Mouse (Mus musculus): ENCODE measurements at regions not wholly inside any gene's neighbourhood (a gene's known extent, or its start where the extent isn't known, plus 50 kb on each side); places are given as distances from the start of the nearest gene placed in this dataset.

DNA sequence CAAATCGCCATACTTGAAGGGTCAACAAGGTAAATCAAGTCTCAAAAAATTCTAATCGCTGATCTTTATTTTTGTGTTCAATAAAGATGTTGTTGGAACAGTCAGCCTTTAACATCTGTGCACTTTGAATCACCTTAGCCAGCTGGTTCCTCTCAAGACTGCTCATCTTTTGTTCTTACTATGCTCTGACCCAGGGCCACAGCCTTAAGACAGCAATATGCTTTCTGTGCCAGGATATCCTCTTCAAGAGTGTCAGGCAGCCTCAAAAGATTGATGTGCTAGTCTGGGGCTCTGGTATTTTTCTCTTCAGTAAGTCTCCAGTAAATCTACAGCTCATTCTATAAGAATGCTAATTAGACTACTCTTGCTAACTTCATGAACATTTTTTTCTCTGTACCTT lies 199.9 kb downstream of the Dph6 start:
- Histone ChIP-seq H3K4me1 (ENCODE audit: control insufficient read depth, insufficient read depth, low read length) (no peaks in the 10 kb centered on the region), H3K36me3 (ENCODE audit: control insufficient read depth, insufficient read depth, low read length) (no peaks in the 10 kb centered on the region), H3K4me3 (ENCODE audit: control insufficient read depth, low read depth, low read length) (no peak overlapping the region), H3K27ac (ENCODE audit: control insufficient read depth, insufficient read depth, low read depth, low read length) (no peak overlapping the region), H3K27me3 (ENCODE audit: control insufficient read depth, insufficient read depth, low read length) (no peaks in the 10 kb centered on the region)
- TF ChIP-seq CTCF (IDR thresholded peaks at IDR 0.05; ENCODE audit: control insufficient read depth, insufficient read depth, insufficient replicate concordance, low read depth, low read length) (no peak), POLR2A (IDR thresholded peaks at IDR 0.05; ENCODE audit: control insufficient read depth, low read depth, low read length) (no peak)

DNA sequence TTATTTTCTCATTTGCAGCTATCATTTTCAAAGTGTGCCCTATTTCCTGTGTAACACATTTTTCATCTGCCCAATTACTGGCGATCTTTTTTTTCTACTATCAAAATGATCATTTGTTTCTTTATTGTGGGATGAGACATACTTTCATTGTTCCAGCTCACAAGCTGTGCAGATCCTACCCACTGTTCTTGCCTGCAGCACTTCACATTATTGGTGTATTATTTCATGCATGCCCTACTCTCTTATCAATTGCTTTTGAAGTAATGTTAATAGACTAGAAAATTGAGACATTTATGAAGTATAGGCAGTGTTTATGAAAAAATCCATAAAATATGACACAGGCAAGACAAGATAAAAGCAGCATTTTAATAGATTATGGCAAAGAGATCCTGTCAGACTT lies 204.6 kb downstream of the Dph6 start:
- no peaks in the 10 kb centered on the region for H3K27me3 ChIP-seq (ENCODE audit: control insufficient read depth, insufficient read depth, low read length)
- H3K4me1 ChIP-seq (ENCODE audit: control insufficient read depth, insufficient read depth, low read length) = no peaks in the 10 kb centered on the region

DNA sequence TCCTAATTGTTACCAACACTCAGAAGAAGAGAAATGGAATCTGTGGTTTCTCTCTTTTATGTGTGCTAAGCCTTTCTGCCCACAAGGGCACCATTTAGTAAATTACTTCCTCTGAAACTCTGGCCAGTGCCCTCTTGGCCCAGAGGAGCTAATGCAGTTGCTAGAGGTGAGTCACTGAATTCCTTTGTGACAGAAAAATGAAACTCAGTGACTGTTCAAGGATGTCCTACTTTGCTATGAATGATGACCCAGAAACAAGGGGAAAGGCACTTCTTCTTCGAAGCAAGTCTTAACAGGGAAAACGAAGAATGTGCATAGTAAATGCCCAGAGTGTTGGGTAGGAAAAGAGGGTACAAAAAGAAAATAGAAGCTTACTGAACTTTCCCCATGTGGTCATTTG lies 211.0 kb downstream of the Dph6 start:
- Histone ChIP-seq H3K27me3 (ENCODE audit: control insufficient read depth, insufficient read depth, low read length) (no peaks in the 10 kb centered on the region), H3K36me3 (ENCODE audit: control insufficient read depth, insufficient read depth, low read length) (no peaks in the 10 kb centered on the region), H3K27ac (ENCODE audit: control insufficient read depth, insufficient read depth, low read depth, low read length) (no peak overlapping the region), H3K4me1 (ENCODE audit: control insufficient read depth, insufficient read depth, low read length) (no peaks in the 10 kb centered on the region), H3K4me3 (ENCODE audit: control insufficient read depth, low read depth, low read length) (no peak overlapping the region)
- TF ChIP-seq POLR2A (IDR thresholded peaks at IDR 0.05; ENCODE audit: control insufficient read depth, low read depth, low read length) = no peak
- no peak for TF ChIP-seq CTCF (IDR thresholded peaks at IDR 0.05; ENCODE audit: control insufficient read depth, insufficient read depth, insufficient replicate concordance, low read depth, low read length)

More for the DNA sequence above, 204.6 kb downstream of the Dph6 start:
- Histone ChIP-seq H3K4me3 (ENCODE audit: control insufficient read depth, low read depth, low read length) (no peak overlapping the region), H3K27ac (ENCODE audit: control insufficient read depth, insufficient read depth, low read depth, low read length) (no peak overlapping the region), H3K36me3 (ENCODE audit: control insufficient read depth, insufficient read depth, low read length) (no peaks in the 10 kb centered on the region)
- no peak for TF ChIP-seq CTCF (IDR thresholded peaks at IDR 0.05; ENCODE audit: control insufficient read depth, insufficient read depth, insufficient replicate concordance, low read depth, low read length)
- no peak for TF ChIP-seq POLR2A (IDR thresholded peaks at IDR 0.05; ENCODE audit: control insufficient read depth, low read depth, low read length)

DNA sequence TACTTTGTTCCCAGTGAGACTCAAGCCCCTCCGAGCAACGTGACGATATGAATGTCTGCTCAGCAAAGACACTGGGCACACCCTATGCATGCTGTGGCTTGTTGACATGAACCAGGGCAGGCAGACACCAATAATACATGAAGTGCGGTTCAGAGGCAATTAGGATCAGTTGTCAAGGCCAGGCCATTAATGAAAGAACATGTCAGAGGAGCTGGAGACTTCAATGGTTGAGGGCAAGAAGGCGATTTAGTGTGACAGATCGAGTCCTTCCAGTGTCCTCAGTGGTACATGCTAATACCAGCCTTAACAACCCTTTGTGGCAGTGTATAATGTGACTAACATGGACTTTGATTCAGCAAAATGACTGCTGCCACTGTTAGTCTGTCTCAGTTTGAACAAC lies 213.8 kb downstream of the Dph6 start:
- H3K4me1 ChIP-seq (ENCODE audit: control insufficient read depth, insufficient read depth, low read length) = no peaks in the 10 kb centered on the region
- H3K27me3 ChIP-seq (ENCODE audit: control insufficient read depth, insufficient read depth, low read length) = no peaks in the 10 kb centered on the region
- H3K4me3 ChIP-seq (ENCODE audit: control insufficient read depth, low read depth, low read length) = no peak overlapping the region
- TF ChIP-seq POLR2A (IDR thresholded peaks at IDR 0.05; ENCODE audit: control insufficient read depth, low read depth, low read length) = no peak
- TF ChIP-seq CTCF (IDR thresholded peaks at IDR 0.05; ENCODE audit: control insufficient read depth, insufficient read depth, insufficient replicate concordance, low read depth, low read length) = no peak
- H3K27ac ChIP-seq (ENCODE audit: control insufficient read depth, insufficient read depth, low read depth, low read length) = no peak overlapping the region
- H3K36me3 ChIP-seq (ENCODE audit: control insufficient read depth, insufficient read depth, low read length) = no peaks in the 10 kb centered on the region

DNA sequence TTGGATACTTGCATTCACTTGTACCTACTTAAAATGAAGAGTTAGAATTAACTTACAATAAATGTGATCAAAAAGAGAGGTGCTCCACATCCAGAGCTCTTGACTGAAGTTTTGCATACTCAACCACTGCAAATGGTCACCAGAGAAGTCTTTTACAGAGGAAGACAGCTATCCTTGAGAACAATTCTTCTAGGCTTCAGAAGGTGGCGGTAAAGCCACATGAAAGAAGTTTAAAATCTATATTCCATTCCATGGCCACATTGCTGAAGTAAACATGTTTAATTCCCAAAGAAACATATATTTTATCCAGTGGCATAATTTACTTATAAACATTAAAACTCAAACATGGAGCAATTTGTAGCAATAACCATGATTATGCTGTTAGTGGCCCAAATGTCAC lies 215.1 kb downstream of the Dph6 start:
- H3K4me3 ChIP-seq (ENCODE audit: control insufficient read depth, low read depth, low read length) = no peak overlapping the region
- no peaks in the 10 kb centered on the region for H3K27me3 ChIP-seq (ENCODE audit: control insufficient read depth, insufficient read depth, low read length)
- H3K27ac ChIP-seq (ENCODE audit: control insufficient read depth, insufficient read depth, low read depth, low read length) = no peak overlapping the region
- no peaks in the 10 kb centered on the region for H3K36me3 ChIP-seq (ENCODE audit: control insufficient read depth, insufficient read depth, low read length)
- TF ChIP-seq CTCF (IDR thresholded peaks at IDR 0.05; ENCODE audit: control insufficient read depth, insufficient read depth, insufficient replicate concordance, low read depth, low read length) = no peak
- no peak for TF ChIP-seq POLR2A (IDR thresholded peaks at IDR 0.05; ENCODE audit: control insufficient read depth, low read depth, low read length)
- H3K4me1 ChIP-seq (ENCODE audit: control insufficient read depth, insufficient read depth, low read length) = no peaks in the 10 kb centered on the region

DNA sequence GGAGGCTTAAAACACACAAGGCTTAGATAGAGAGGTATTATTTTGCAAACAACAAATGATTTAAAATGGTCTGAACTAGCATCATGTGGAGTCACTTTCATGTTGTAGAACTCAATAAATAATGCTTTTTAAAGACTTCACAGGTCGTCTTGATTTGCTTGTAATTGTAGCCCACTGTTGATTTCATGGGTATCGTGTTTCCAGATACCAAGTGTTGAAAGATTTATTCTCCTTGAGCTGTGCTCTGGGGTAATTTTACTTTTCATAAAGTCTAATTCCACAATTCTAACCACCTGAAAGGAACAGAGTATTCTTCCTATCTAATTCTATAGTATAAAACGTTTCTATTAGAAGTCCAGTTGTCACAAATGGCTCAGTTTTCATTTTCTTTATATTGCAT lies 216.7 kb downstream of the Dph6 start:
- Histone ChIP-seq H3K27ac (ENCODE audit: control insufficient read depth, insufficient read depth, low read depth, low read length) (no peak overlapping the region), H3K4me1 (ENCODE audit: control insufficient read depth, insufficient read depth, low read length) (no peaks in the 10 kb centered on the region), H3K4me3 (ENCODE audit: control insufficient read depth, low read depth, low read length) (no peak overlapping the region), H3K36me3 (ENCODE audit: control insufficient read depth, insufficient read depth, low read length) (no peaks in the 10 kb centered on the region), H3K27me3 (ENCODE audit: control insufficient read depth, insufficient read depth, low read length) (no peaks in the 10 kb centered on the region)
- TF ChIP-seq POLR2A (IDR thresholded peaks at IDR 0.05; ENCODE audit: control insufficient read depth, low read depth, low read length) = no peak
- no peak for TF ChIP-seq CTCF (IDR thresholded peaks at IDR 0.05; ENCODE audit: control insufficient read depth, insufficient read depth, insufficient replicate concordance, low read depth, low read length)

DNA sequence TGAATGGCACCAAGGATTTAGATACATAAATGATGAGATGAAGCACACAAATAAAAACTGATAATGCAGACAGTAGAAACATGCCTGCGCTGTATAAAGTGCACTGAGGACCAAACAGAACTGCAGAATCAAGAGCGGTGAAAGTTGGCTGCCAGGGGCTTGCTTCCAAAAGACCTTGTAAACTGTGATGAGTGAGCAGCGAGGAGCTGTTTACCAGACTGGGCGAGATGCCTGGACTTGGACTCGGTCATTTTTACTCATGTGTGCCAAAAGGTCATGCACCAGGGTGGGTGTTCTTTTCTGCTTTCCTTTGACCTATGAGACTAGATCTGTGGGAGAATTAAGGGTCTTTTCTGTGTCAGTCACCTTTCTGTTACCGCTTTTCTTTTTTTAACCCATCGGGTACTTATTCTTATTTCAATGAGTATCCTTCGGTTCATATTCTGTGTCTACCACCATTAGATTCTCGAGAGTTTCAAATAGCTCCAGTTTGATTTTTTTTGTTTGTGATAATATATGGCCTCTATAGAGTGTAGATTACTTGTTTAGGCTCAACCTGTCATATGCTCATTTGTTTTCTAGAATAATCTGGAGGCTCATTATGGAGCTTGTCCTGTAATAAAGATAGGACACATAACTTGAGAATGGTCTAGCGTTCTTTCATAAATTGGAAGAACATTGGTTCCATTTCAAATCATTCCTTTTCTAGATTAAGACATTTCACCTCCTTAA lies 226.3 kb upstream of the Zfp770 start:
- H3K36me3 ChIP-seq (ENCODE audit: control insufficient read depth, insufficient read depth, low read length) = no peaks in the 10 kb centered on the region
- no peaks in the 10 kb centered on the region; the same call in 1 of the 2 replicates for H3K4me1 ChIP-seq (ENCODE audit: control insufficient read depth, insufficient read depth, low read length)
- no peaks in the 10 kb centered on the region for H3K27me3 ChIP-seq (ENCODE audit: control insufficient read depth, insufficient read depth, low read length)
- no peak for TF ChIP-seq POLR2A (IDR thresholded peaks at IDR 0.05; ENCODE audit: control insufficient read depth, low read depth, low read length)
- no peak for TF ChIP-seq CTCF (IDR thresholded peaks at IDR 0.05; ENCODE audit: control insufficient read depth, insufficient read depth, insufficient replicate concordance, low read depth, low read length)
- H3K27ac ChIP-seq (ENCODE audit: control insufficient read depth, insufficient read depth, low read depth, low read length) = no peak overlapping the region
- H3K4me3 ChIP-seq (ENCODE audit: control insufficient read depth, low read depth, low read length) = no peak overlapping the region
